Mouse (Mus musculus) common myeloid progenitor, adult 5-6 weeks (primary cell): ENCODE results near the gene Tmem217. TPM values are rescaled to one million over a fixed set of nuclear protein-coding genes. Genes with fewer than 3 reads are reported as not detected.
"Not testable (repeated sequence)": the region's sequence is repeated elsewhere in the genome, so short reads cannot be mapped to it uniquely, and the experiment has no call there.

ENCODE experiments used
- ATAC-seq: replicated peaks from 2 replicates; pipeline ENCODE4 v1.8.0; 2016; ENCODE audit warnings: low read depth, mild to moderate bottlenecking, moderate TSS enrichment, inconsistent platforms; ENCODE audit not compliant: poor library complexity, severe bottlenecking
- total RNA-seq: library from RNA; stranded (forward); fragments of 200-1000, 187-1606 nt; gene quantifications from 2 replicates; pipeline ENCODE4 v1.2.3, GENCODE M21; 2017

Tmem217 gene
- total RNA-seq, 1 experiment from 2014 or later = 0.05 TPM

- ATAC-seq = peak; percentile 98
Measured at GRCm38 (mm10) chr17:29549543-29550428, 2.4 kb downstream of the Tmem217 start, which contains the start of the genes Gm17657 and Tbc1d22b. Gene Gm17657, minus strand, starts transcription at chr17:29549638. Gene Tbc1d22b, plus strand, starts transcription at chr17:29549785.

DNA sequence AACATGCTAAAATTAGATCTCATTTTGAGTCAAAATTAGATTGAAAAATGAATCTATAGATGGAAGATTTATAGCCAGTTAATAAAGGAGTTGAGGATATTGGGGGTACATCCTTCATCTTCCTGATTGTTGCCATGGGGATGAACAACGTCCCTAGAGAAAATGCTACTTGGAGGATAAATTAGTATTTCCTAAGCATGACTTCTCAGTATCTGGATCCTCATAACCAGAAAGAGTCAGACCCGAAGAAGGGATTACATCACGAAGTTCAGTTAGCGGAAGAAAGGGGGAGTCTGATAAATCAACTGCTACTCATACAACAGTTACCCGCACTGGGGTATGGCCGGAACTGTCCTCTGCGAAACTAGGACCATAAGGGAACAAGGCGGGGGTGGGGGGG is 3.2 kb downstream of the Tmem217 start:
- peak; percentile 57 for ATAC-seq

DNA sequence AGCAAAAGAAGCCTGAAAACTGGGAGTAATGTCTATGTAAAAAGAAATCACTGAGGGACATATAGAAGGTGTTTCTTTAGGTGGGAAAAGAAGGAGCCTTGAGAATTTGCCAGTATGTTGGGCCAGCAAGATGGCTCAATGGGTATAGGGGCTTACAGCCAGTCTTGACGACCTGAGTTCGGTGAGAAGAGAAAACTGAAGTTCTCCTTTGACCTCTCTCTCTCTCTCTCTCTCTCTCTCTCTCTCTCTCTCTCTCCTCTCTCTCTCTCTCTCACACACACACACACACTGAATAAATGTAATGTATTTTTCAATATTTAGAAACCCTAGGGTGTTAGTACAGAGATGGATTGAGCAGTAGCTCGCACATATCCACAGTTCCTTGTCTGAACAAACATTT is 3.7 kb downstream of the Tmem217 start:
- no peak for ATAC-seq

DNA sequence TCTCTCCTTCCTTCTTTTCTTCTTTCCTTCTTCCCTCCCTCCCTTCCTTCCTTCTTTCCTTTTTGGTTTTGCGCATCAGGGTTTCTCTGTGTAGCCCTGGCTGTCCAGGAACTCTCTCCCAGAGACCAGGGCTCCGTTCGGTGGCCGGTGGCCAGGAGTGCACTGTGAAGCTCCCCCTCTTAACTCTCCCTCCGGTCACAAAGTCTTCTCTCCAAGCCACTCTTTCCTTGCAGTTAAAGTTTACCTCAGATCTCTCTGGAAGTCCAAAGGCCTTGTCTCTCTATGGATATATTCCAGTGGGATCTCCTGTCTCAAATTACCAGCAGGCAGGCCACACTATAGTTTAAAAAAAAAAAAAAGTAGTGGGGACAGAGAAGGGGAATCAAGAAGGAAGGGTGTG is 6.9 kb downstream of the Tmem217 start:
- no peak for ATAC-seq

- ATAC-seq = no peak
Measured at GRCm38 (mm10) chr17:29544064-29544463, 8.1 kb downstream of the Tmem217 start.

DNA sequence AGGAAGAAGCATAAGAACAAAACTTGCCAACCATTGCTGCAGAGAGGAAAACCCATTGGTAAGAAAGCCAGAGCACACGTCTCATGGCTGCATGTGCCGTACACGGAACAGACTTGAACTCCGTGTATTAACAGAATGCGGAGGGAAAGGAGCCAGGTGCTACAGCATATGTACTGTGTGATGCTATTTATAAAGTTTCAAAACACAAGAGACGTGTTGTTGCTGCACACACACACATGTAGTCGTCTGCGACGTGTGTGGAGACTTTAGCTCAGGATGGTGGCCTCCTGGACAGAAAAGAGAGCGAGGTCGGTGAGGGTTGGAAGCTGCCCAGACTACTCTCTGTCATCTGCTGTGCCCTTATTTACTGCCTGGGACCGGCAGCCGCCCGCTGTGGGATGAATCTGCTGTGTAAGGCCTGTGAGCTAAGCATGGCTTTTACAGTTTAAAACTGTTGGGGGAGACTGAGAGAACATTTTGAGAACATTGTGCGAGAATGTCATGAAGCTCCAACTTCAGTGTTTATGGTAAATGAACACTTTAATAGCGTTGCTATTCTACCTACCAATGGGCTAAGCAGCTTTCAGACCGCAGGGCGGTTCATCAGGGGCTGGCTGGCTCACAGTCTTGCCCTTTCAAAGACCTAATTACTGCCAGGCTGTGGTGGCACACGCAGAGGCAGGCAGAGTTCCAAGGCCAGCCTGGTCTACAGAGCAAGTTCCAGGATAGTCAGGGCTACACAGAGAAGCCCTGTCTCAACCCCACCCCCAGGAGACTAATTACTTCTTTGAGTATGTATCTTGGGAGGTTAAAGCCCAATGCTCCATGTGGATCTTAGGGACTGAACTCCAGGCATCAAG is 9.1 kb downstream of the Tmem217 start:
- ATAC-seq = no peak

DNA sequence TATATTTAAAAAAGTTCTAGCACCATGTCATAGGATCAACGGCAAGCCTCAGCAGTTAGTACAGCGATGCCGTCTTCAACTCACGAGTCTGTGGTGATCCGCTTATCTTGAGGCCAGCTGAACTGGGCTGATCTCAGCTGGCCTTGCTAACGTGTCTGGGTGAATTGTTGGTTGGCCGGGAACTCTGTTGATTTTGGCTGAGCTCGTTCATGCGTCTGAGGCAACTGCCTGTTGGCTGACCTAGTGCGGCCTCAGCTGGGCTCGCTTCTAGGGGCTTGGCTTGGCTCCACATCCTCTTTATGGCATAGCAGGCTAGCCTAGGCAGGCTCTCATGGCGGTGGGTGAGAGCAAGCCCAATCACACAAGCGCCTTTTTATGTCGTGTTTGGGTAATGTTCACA is 10.8 kb downstream of the Tmem217 start:
- no peak for ATAC-seq

DNA sequence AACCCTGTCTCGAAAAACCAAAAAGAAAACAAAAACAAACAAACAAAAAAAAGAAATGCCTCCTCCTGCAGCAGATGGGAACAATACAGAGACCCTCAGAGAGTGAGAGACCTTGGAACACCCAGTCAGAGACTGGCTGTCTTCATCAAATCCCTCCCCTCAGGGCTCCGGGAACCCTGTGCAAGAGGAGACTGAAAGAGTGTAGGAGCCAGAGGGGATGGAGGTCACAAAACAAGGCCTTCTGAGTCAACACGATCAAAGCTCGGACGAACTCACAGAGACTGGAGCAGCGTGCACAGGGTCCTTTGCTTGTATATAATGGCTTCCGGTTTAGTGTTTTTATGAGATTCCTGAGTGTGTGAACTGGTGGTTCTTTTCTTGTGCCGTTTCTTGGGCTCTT is 11.8 kb downstream of the Tmem217 start:
- no peak for ATAC-seq

GRCm38 (mm10) chr17:29533866-29534265 is 18.3 kb downstream of the Tmem217 start:
- no peak for ATAC-seq

- peak; percentile 81 for ATAC-seq
Measured at GRCm38 (mm10) chr17:29531757-29532384, 20.3 kb downstream of the Tmem217 start.

GRCm38 (mm10) chr17:29531278-29531677 is 20.9 kb downstream of the Tmem217 start:
- no peak for ATAC-seq

GRCm38 (mm10) chr17:29530508-29530907 is 21.7 kb downstream of the Tmem217 start:
- ATAC-seq = no peak

- ATAC-seq = no peak
Measured at GRCm38 (mm10) chr17:29528568-29529187, 23.5 kb downstream of the Tmem217 start.

DNA sequence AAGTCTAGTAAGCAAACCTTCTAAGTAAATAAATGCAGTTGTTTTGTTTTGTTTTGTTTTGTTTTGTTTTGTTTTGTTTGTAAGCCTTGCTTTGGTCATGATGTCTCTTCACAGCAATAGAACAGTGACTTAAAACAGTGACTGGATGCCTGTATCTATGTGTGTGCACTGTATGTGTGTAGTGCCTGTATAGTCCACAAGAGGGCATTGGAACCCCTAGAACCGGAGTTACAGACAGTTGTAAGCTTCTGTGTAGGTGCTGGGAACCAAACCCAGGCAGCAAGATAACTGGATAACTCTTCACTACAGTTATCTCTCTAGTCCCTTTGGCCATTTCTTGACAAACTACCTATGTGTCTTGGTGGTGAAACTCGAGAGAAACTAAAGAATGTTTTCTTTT is 26.6 kb downstream of the Tmem217 start:
- no peak for ATAC-seq

DNA sequence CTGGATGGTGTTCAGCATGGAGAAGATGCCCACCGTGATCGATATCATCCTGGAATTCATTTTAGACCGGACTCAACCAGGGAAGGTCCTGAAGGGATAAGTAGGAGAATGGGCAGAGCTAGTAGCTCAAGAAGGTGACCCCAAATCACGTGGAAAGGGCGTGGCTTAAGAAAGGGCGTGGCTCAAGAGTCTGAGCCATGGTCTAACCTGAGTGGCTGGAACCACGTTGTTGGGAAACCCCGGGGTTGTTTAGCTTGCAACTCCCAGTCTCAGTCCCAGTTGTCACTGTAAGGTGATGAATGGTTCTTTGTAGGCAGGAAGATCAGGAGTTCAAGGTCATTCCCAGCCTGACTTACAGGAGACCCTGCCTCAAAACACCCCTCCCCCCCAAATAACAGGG is 32.5 kb downstream of the Tmem217 start:
- no peak for ATAC-seq

DNA sequence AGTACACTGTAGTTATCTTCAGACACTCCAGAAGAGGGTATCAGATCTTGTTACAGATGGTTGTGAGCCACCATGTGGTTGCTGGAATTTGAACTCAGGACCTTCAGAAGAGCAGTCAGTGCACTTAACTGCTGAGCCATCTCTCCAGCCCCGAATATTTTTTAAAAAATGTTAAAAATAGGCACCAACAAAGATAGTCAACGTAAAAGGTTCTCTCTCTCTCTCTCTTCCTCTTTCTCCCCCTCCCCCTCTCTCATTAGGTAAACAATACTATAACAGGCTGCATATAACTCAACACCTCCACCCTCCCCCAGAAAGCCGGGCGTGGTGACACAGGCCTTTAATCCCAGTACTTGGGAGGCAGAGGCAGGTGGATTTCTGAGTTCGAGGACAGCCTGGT is 33.5 kb downstream of the Tmem217 start:
- not testable (repeated sequence) for ATAC-seq

DNA sequence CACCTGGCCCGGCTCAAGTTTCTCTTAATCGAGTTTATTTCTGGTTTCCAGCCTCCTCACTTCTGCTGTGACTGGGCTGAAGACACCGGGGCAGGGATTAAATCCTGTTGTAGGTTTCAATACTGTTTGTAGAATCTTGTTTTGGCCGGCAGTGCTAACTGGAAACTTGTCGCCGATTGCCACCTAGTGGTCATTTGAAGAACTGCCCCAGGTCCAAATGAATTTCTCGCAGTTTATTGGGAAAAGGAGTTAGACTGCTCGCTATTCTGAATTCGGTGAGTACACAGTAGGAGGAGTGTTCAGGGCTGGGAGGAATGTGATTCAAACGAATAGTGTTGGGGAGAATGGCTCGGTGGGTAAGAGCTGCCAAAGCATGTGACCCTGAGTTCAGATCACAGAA is 37.8 kb downstream of the Tmem217 start:
- peak; percentile 58 for ATAC-seq

DNA sequence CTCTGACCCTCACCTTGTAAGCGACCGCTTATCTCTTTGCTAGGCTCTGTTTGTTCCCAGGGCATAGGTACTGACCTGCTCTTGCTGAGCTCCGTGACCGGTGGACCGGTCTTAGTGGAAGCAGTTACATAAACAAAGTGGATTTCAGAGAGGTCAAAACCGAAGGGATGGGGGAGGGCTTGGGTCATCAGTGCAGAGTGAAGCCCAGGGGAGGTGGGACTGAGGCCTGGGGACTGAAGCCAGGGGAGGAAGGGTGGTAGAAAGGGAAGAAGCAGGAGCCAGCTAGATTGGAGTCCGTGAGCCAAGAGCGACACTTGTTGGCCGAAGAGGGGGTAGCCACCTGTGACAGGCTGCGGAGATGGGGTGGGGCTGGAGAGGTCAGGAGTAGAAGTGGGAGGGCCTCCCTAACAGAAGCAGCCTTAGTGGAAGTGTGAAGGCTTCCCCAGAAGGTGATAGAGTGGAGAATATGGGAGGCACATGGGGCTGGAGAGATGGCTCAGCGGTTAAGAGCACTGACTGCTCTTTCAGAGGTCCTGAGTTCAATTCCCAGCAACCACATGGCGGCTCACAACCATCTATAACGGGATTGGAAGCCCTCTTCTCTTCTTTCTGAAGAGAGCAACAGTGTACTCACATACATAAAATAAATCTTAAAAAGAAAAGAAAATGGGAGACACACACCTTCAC is 39.0 kb downstream of the Tmem217 start:
- peak; percentile 94 for ATAC-seq

DNA sequence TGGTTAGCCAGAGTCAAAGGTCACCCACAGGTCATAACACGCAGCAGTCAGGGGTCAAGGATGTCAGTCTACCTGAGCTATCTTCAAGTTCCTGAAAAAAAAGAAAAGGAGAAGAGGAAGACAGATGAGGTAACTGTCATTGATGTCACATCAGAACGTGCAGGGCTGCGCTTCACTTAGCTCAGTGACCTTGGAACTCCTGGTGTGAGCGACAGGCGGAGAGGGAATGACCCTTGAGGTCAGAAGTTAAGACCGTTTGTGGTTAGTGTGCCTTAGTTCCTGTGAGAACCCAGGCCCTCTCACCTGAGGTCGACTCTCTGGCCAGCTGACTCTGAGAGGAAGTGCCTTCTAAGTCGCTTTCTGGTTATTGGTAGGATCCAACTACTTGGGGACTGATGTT is 41.5 kb downstream of the Tmem217 start:
- no peak for ATAC-seq
